Mouse (Mus musculus) neural tube, embryonic 12.5 days (tissue): Measurements from ENCODE around the gene Nlrp6. TPM values are rescaled to one million over a fixed set of nuclear protein-coding genes. Genes with fewer than 3 reads are reported as not detected.

ENCODE experiments used
- ATAC-seq: fragments of 200-750 bp; cut with Nextera tagmentation; 2 replicates; pipeline ENCODE4 v1.8.0; 2017; ENCODE audit warnings: low read depth, mild to moderate bottlenecking, moderate TSS enrichment, moderate library complexity; ENCODE audit not compliant: low FRiP score
- H3K27ac ChIP-seq: fragments of 300-500 bp; sonication (generic); 2 replicates; pipeline ENCODE4 v1.5.1; 2016
- H3K27me3 ChIP-seq: fragments of 300-500 bp; sonication (generic); replicated peaks from 2 replicates; pipeline ENCODE4 v1.6.1; 2016; ENCODE audit warnings: mild to moderate bottlenecking
- H3K36me3 ChIP-seq: fragments of 300-500 bp; sonication (generic); 2 replicates; pipeline ENCODE4 v1.6.1; 2016; ENCODE audit warnings: mild to moderate bottlenecking
- H3K4me1 ChIP-seq: fragments of 300-500 bp; sonication (generic); 2 replicates; pipeline ENCODE4 v1.6.1; 2016
- H3K4me2 ChIP-seq: fragments of 300-500 bp; sonication (generic); replicated peaks from 2 replicates; pipeline ENCODE4 v1.6.1; 2016; ENCODE audit warnings: mild to moderate bottlenecking
- H3K4me3 ChIP-seq: fragments of 300-500 bp; sonication (generic); 2 replicates; pipeline ENCODE4 v1.5.1; 2016
- H3K9ac ChIP-seq: fragments of 300-500 bp; sonication (generic); 2 replicates; pipeline ENCODE4 v1.6.1; 2016; ENCODE audit warnings: mild to moderate bottlenecking
- H3K9me3 ChIP-seq: fragments of 300-500 bp; sonication (generic); 2 replicates; pipeline ENCODE4 v1.6.1; 2016; ENCODE audit warnings: mild to moderate bottlenecking
- WGBS: fragments of 180-500 bp; shearing (Covaris S2); methylation state at CpG from one replicate; pipeline ENCODE4 v1.1.7; 2016; 5-methylcytosine and 5-hydroxymethylcytosine counted together
- polyA plus RNA-seq: library from polyadenylated mRNA; unstranded; fragments of >200 nt; fragmentation: Nextera tagmentation; extraction: Ambion mirVana; gene quantifications from 2 replicates; pipeline ENCODE4 v1.2.1, GENCODE M21; 2016

Gene Nlrp6
- polyA plus RNA-seq, 1 experiment from 2014 or later = 0.08 TPM

GRCm38 (mm10) chr7:140919911-140920310, 791 bp upstream of the Nlrp6 start:
- H3K4me3 ChIP-seq = no peak overlapping the region
- 77% methylated on average over 4 of the region's 4 CpGs for WGBS
- H3K4me1 ChIP-seq = peaks cover 14% of the 10 kb centered on the region
- no peak overlapping the region for H3K4me2 ChIP-seq
- H3K27ac ChIP-seq = no peak overlapping the region
- H3K9me3 ChIP-seq = no peaks in the 10 kb centered on the region
- peaks cover 60% of the 10 kb centered on the region for H3K27me3 ChIP-seq
- H3K36me3 ChIP-seq = no peaks in the 10 kb centered on the region
- no peak overlapping the region for H3K9ac ChIP-seq
- ATAC-seq = no peak

GRCm38 (mm10) chr7:140921225-140921975, 698 bp downstream of the Nlrp6 start:
- H3K4me1 ChIP-seq = peaks cover 14% of the 10 kb centered on the region
- H3K4me3 ChIP-seq = no peak overlapping the region
- WGBS = 27% methylated on average over 22 of the region's 22 CpGs
- peaks cover 70% of the 10 kb centered on the region for H3K27me3 ChIP-seq
- H3K27ac ChIP-seq = no peak overlapping the region
- H3K4me2 ChIP-seq = no peak overlapping the region
- no peaks in the 10 kb centered on the region for H3K36me3 ChIP-seq
- ATAC-seq = no peak
- H3K9me3 ChIP-seq = no peaks in the 10 kb centered on the region
- H3K9ac ChIP-seq = no peak overlapping the region

- no peak overlapping the region for H3K9ac ChIP-seq
- peaks cover 14% of the 10 kb centered on the region for H3K4me1 ChIP-seq
- peak overlapping the region; percentile 82 for H3K4me2 ChIP-seq
- peaks cover 70% of the 10 kb centered on the region for H3K27me3 ChIP-seq
- WGBS = under 1% methylated on average over 49 of the region's 49 CpGs
- H3K36me3 ChIP-seq = no peaks in the 10 kb centered on the region
- H3K4me3 ChIP-seq = peak overlapping the region; percentile 32
- ATAC-seq = peak; percentile 41; the same call in 1 of the 2 replicates
- no peaks in the 10 kb centered on the region for H3K9me3 ChIP-seq
- H3K27ac ChIP-seq = no peak overlapping the region
These were observed 1.8 kb downstream of the Nlrp6 start for GRCm38 (mm10) chr7:140922398-140923069.

- Histone ChIP-seq H3K4me1 (peaks cover 14% of the 10 kb centered on the region), H3K9me3 (no peaks in the 10 kb centered on the region), H3K4me3 (peak overlapping the region; percentile 32), H3K36me3 (no peaks in the 10 kb centered on the region), H3K9ac (no peak overlapping the region), H3K27ac (no peak overlapping the region), H3K27me3 (peaks cover 70% of the 10 kb centered on the region), H3K4me2 (peak overlapping the region; percentile 82)
- ATAC-seq = no peak
- 23% methylated on average over 30 of the region's 30 CpGs for WGBS
These were observed 2.5 kb downstream of the Nlrp6 start for GRCm38 (mm10) chr7:140923070-140923775.

GRCm38 (mm10) chr7:140927181-140927580, 6.5 kb downstream of the Nlrp6 start:
- no peak overlapping the region for H3K4me2 ChIP-seq
- peaks cover 36% of the 10 kb centered on the region for H3K27me3 ChIP-seq
- H3K36me3 ChIP-seq = no peaks in the 10 kb centered on the region
- 91% methylated on average over 6 of the region's 6 CpGs for WGBS
- ATAC-seq = no peak
- peaks cover 10% of the 10 kb centered on the region for H3K4me1 ChIP-seq
- no peaks in the 10 kb centered on the region for H3K9me3 ChIP-seq
- no peak overlapping the region for H3K4me3 ChIP-seq
- no peak overlapping the region for H3K9ac ChIP-seq
- H3K27ac ChIP-seq = no peak overlapping the region

GRCm38 (mm10) chr7:140938436-140938835, 17.7 kb downstream of the Nlrp6 start:
- Histone ChIP-seq H3K27ac (no peak overlapping the region), H3K9me3 (no peaks in the 10 kb centered on the region), H3K4me1 (peaks cover 12% of the 10 kb centered on the region; the same call in 1 of the 2 replicates), H3K4me2 (no peak overlapping the region), H3K27me3 (no peaks in the 10 kb centered on the region), H3K9ac (no peak overlapping the region), H3K4me3 (no peak overlapping the region), H3K36me3 (no peaks in the 10 kb centered on the region)
- 47% methylated on average over 3 of the region's 3 CpGs for WGBS
- no peak for ATAC-seq

GRCm38 (mm10) chr7:140938896-140939295, 18.2 kb downstream of the Nlrp6 start:
- Histone ChIP-seq H3K4me2 (no peak overlapping the region), H3K27me3 (no peaks in the 10 kb centered on the region), H3K27ac (no peak overlapping the region), H3K4me3 (no peak overlapping the region), H3K9me3 (no peaks in the 10 kb centered on the region), H3K4me1 (peaks cover 12% of the 10 kb centered on the region; the same call in 1 of the 2 replicates), H3K36me3 (no peaks in the 10 kb centered on the region), H3K9ac (no peak overlapping the region)
- ATAC-seq = no peak
- 19% methylated on average over 2 of the region's 2 CpGs for WGBS

GRCm38 (mm10) chr7:140939669-140940171, 19.0 kb downstream of the Nlrp6 start:
- 5% methylated on average over 8 of the region's 8 CpGs for WGBS
- no peak overlapping the region for H3K27ac ChIP-seq

GRCm38 (mm10) chr7:140941222-140942051, 20.7 kb downstream of the Nlrp6 start, which contains the start of gene Pgghg:
TSS of gene Pgghg (plus strand) at chr7:140941391.
- Histone ChIP-seq H3K4me3 (peak within 1 kb of the TSS; percentile 46), H3K4me2 (peak within 1 kb of the TSS; percentile 58), H3K9ac (peak within 1 kb of the TSS; percentile 54), H3K27ac (no peak within 1 kb of the TSS), H3K4me1 (peaks cover 12% of the 10 kb centered on the region; the same call in 1 of the 2 replicates), H3K36me3 (no peaks in the 10 kb centered on the region), H3K27me3 (no peaks in the 10 kb centered on the region), H3K9me3 (no peaks in the 10 kb centered on the region)
- peak; percentile 87 for ATAC-seq
- WGBS = 3% methylated on average over 33 of the region's 33 CpGs

More at GRCm38 (mm10) chr7:140939669-140940171, 19.0 kb downstream of the Nlrp6 start:
- no peak overlapping the region for H3K4me3 ChIP-seq
- H3K4me2 ChIP-seq = peak overlapping the region; percentile 32
- 0 out of 2 replicates have a peak, but pooled peaks have one; percentile 27 for ATAC-seq
- H3K9ac ChIP-seq = no peak overlapping the region
- no peaks in the 10 kb centered on the region for H3K36me3 ChIP-seq
- H3K9me3 ChIP-seq = no peaks in the 10 kb centered on the region
- H3K4me1 ChIP-seq = peaks cover 12% of the 10 kb centered on the region; the same call in 1 of the 2 replicates
- no peaks in the 10 kb centered on the region for H3K27me3 ChIP-seq

GRCm38 (mm10) chr7:140942341-140942740, 21.6 kb downstream of the Nlrp6 start:
- no peaks in the 10 kb centered on the region for H3K27me3 ChIP-seq
- peak overlapping the region; percentile 46 for H3K4me3 ChIP-seq
- no peaks in the 10 kb centered on the region for H3K36me3 ChIP-seq
- H3K4me1 ChIP-seq = peaks cover 12% of the 10 kb centered on the region; the same call in 1 of the 2 replicates
- H3K4me2 ChIP-seq = peak overlapping the region; percentile 58
- ATAC-seq = no peak
- no peak overlapping the region for H3K27ac ChIP-seq
- peak overlapping the region; percentile 54; the same call in 1 of the 2 replicates for H3K9ac ChIP-seq
- WGBS = 69% methylated on average over 9 of the region's 9 CpGs
- no peaks in the 10 kb centered on the region for H3K9me3 ChIP-seq

GRCm38 (mm10) chr7:140942811-140943210, 22.1 kb downstream of the Nlrp6 start:
- Histone ChIP-seq H3K27ac (no peak overlapping the region), H3K4me2 (no peak overlapping the region; the same call in 1 of the 2 replicates), H3K4me1 (peaks cover 12% of the 10 kb centered on the region; the same call in 1 of the 2 replicates), H3K36me3 (peaks cover 2% of the 10 kb centered on the region; the same call in 1 of the 2 replicates), H3K27me3 (no peaks in the 10 kb centered on the region), H3K9me3 (no peaks in the 10 kb centered on the region), H3K9ac (no peak overlapping the region), H3K4me3 (no peak overlapping the region)
- ATAC-seq = no peak
- WGBS = 92% methylated on average over 10 of the region's 10 CpGs
